In genomic region chr1:126515054-126515756, GRCm38 (mm10) we compare ENCODE assay signal across 19 mouse cellular contexts.
DNase-seq lines count a peak whose midpoint lies in the region; ATAC-seq and TF ChIP-seq lines count a peak whose summit lies in the region.
"Had no signal": no experiment of that assay in that cellular context is flagged by ENCODE, and none has a peak within 500 bp of the region (broad histone marks: within the 10 kb centered on the region; RNA-seq: fewer than 3 reads in every experiment).

No protein-coding gene starts in this region.

- H3K36me3 ChIP-seq in intestine, embryonic 14.5 days (ENCODE audit: control insufficient read depth, insufficient read depth, low read length), result no peaks in the 10 kb centered on the region
- H3K36me3 ChIP-seq in intestine, postnatal 0 days (ENCODE audit: control insufficient read depth, insufficient read depth), result no peaks in the 10 kb centered on the region
- H3K36me3 ChIP-seq: embryonic facial prominence, embryonic 10.5 days; heart, embryonic 13.5 days had no signal

- no peak for DNase-seq in intestine, embryonic 14.5 days (ENCODE audit: low spot score)
- DNase-seq in kidney, postnatal 36 days, result peak; percentile 12 to 20
- DNase-seq in kidney, adult 18-20 months, result no peak
- DNase-seq in NIH3T3 (ENCODE audit: low read depth), result peak; percentile 10
- peak; percentile 81 for DNase-seq in yolk sac, embryonic 10.5 days (ENCODE audit: low spot score)
- DNase-seq: adrenal gland, postnatal 14 days; cerebellum, adult 18-20 months; cerebellum, adult 9-11 months; cerebellum, postnatal 36 days; forebrain, postnatal 0 days; gastrocnemius, postnatal 14 days; heart, postnatal 36 days had no signal

- peak; percentile 44; the same call in 1 of the 2 replicates for ATAC-seq in intestine, embryonic 14.5 days (replicated peaks; ENCODE audit: low FRiP score, low TSS enrichment, low read depth)
- ATAC-seq in intestine, postnatal 0 days, result no peak
- no peak for ATAC-seq in cerebellum, adult (ENCODE audit: insufficient number of reproducible peaks, low FRiP score, low TSS enrichment)
- ATAC-seq: activated CD4-positive, CD25-positive, alpha-beta regulatory T cell, adult 4 months; forebrain, embryonic 13.5 days; forebrain, postnatal 0 days; Patski had no signal

- H3K27ac ChIP-seq in intestine, embryonic 14.5 days (ENCODE audit: low read depth), result no peak overlapping the region
- H3K27ac ChIP-seq in intestine, postnatal 0 days (ENCODE audit: low read depth, low read length), result no peak overlapping the region
- H3K27ac ChIP-seq: embryonic facial prominence, embryonic 10.5 days; forebrain, embryonic 13.5 days; heart, embryonic 13.5 days had no signal

- H3K4me1 ChIP-seq in intestine, embryonic 14.5 days (replicated peaks; ENCODE audit: control insufficient read depth, insufficient read depth, low read length), result 0 out of 2 replicates have a peak, but pooled peaks cover 3% of the 10 kb centered on the region
- H3K4me1 ChIP-seq in intestine, postnatal 0 days (replicated peaks; ENCODE audit: control insufficient read depth, insufficient read depth, low read length), result no peaks in the 10 kb centered on the region; the same call in none of the 2 replicates
- H3K4me1 ChIP-seq: forebrain, embryonic 13.5 days had no signal

- no peak overlapping the region for H3K9ac ChIP-seq in intestine, embryonic 14.5 days (ENCODE audit: low read length)
- no peak overlapping the region for H3K9ac ChIP-seq in intestine, postnatal 0 days (ENCODE audit: low read depth, low read length)
- H3K9ac ChIP-seq: forebrain, embryonic 13.5 days; forebrain, postnatal 0 days; heart, embryonic 13.5 days had no signal

- TF ChIP-seq CTCF in intestine, postnatal 0 days (IDR thresholded peaks at IDR 0.05; ENCODE audit: low read depth), result no peak

- no peak overlapping the region for H3K4me3 ChIP-seq in intestine, embryonic 14.5 days (ENCODE audit: low read depth, low read length)
- no peak overlapping the region for H3K4me3 ChIP-seq in intestine, postnatal 0 days (ENCODE audit: low read depth, low read length)
- H3K4me3 ChIP-seq: embryonic facial prominence, embryonic 10.5 days; forebrain, embryonic 13.5 days; heart, embryonic 13.5 days had no signal

- H3K27me3 ChIP-seq in intestine, embryonic 14.5 days (replicated peaks; ENCODE audit: control insufficient read depth, insufficient read depth, low read length), result no peaks in the 10 kb centered on the region
- no peaks in the 10 kb centered on the region for H3K27me3 ChIP-seq in intestine, postnatal 0 days (replicated peaks; ENCODE audit: control insufficient read depth, insufficient read depth, low read length)
- H3K27me3 ChIP-seq: forebrain, embryonic 13.5 days; heart, embryonic 13.5 days; Patski had no signal

- no peaks in the 10 kb centered on the region for H3K9me3 ChIP-seq in intestine, embryonic 14.5 days (ENCODE audit: control insufficient read depth, low read length)
- no peaks in the 10 kb centered on the region for H3K9me3 ChIP-seq in intestine, postnatal 0 days (ENCODE audit: control insufficient read depth)
- H3K9me3 ChIP-seq: embryonic facial prominence, embryonic 10.5 days; forebrain, embryonic 13.5 days; heart, embryonic 13.5 days had no signal

- H3K4me2 ChIP-seq in intestine, embryonic 14.5 days (ENCODE audit: low read length), result no peak overlapping the region
- no peak overlapping the region for H3K4me2 ChIP-seq in intestine, postnatal 0 days (replicated peaks; ENCODE audit: low read depth)
- H3K4me2 ChIP-seq: forebrain, embryonic 13.5 days; heart, embryonic 13.5 days had no signal

- WGBS in intestine, embryonic 14.5 days, result 25% methylated on average over 3 of the region's 3 CpGs
- 19% methylated on average over 3 of the region's 3 CpGs for WGBS in intestine, postnatal 0 days

Comparison
In these comparisons a context has a peak if more than half of its experiments do, and no peak if none do; other contexts are left out.
1. DNase-seq: peak in kidney, postnatal 36 days (2 of 2), NIH3T3 (single experiment) and yolk sac, embryonic 10.5 days (single experiment); none in intestine, embryonic 14.5 days (single experiment) and kidney, adult 18-20 months (single experiment).